Mouse (Mus musculus): ENCODE data around the gene Exoc4. TPM values are rescaled to one million over a fixed set of nuclear protein-coding genes. Genes with fewer than 3 reads are reported as not detected.

The Exoc4 gene
- polyA plus RNA-seq, 1 experiment from 2014 or later, result 70.0 TPM

DNA sequence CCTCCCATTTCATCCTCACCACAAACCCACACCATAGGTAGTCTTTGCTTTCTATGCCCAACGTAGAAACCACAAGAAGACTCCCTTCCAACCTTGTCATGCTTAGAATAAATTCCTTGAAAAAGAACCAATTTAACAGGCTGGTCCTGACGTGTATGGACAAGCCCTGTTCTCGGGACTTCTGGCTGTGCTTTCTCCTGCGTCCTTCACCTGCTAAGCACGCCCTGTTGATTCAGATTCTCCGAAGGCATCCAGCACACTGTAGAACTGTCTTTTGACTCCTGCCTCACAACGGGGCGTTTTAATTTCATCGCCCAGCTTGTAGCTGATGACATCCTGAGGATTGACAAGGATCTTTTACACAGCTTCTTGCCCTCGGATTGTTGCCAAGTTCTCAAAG lies 727.7 kb downstream of the Exoc4 start:
- Histone ChIP-seq H3K27ac (ENCODE audit: low read length) (no peak overlapping the region), H3K9ac (replicated peaks; ENCODE audit: low read depth, low read length) (no peak overlapping the region), H3K4me1 (replicated peaks; ENCODE audit: control insufficient read depth, insufficient read depth, low read length) (peaks cover 13% of the 10 kb centered on the region), H3K9me3 (ENCODE audit: control insufficient read depth, low read length) (no peaks in the 10 kb centered on the region), H3K4me3 (replicated peaks; ENCODE audit: low read length) (no peak overlapping the region), H3K36me3 (ENCODE audit: control insufficient read depth, insufficient read depth) (no peaks in the 10 kb centered on the region), H3K4me2 (ENCODE audit: low read length) (no peak overlapping the region), H3K27me3 (replicated peaks; ENCODE audit: control insufficient read depth, insufficient read depth, low read length) (no peaks in the 10 kb centered on the region)
- 60% methylated on average over 10 of the region's 10 CpGs for WGBS
- ATAC-seq, result no peak

DNA sequence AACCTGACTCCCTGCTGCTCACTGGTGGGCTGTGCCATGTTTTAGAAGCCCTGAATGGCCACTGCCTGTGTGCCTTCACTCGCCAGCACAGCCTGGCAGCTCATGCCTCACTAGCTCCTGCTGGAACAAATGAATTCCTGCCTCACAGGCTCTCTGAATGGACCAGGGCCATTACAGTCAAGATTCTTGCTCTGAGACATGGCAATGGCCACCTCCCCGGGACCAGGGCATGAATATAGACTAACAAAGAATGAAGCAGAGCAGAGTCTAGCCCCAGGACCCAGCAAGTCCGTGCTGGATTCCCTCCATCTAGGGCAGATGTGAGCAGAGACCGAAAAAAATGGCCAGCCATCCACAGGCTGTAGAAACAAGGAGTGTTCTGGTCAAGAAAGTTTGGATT lies 728.6 kb downstream of the Exoc4 start:
- H3K4me2 ChIP-seq (ENCODE audit: low read length), result no peak overlapping the region
- no peak overlapping the region for H3K9ac ChIP-seq (replicated peaks; ENCODE audit: low read depth, low read length)
- 14% methylated on average over 4 of the region's 4 CpGs for WGBS
- no peaks in the 10 kb centered on the region for H3K9me3 ChIP-seq (ENCODE audit: control insufficient read depth, low read length)
- no peaks in the 10 kb centered on the region for H3K36me3 ChIP-seq (ENCODE audit: control insufficient read depth, insufficient read depth)
- H3K4me3 ChIP-seq (replicated peaks; ENCODE audit: low read length), result no peak overlapping the region
- H3K4me1 ChIP-seq (replicated peaks; ENCODE audit: control insufficient read depth, insufficient read depth, low read length), result peaks cover 13% of the 10 kb centered on the region
- H3K27ac ChIP-seq (ENCODE audit: low read length), result no peak overlapping the region
- ATAC-seq, result peak; percentile 51; the same call in 1 of the 2 replicates
- H3K27me3 ChIP-seq (replicated peaks; ENCODE audit: control insufficient read depth, insufficient read depth, low read length), result no peaks in the 10 kb centered on the region

- Histone ChIP-seq H3K4me2 (ENCODE audit: low read length) (no peak overlapping the region), H3K36me3 (ENCODE audit: control insufficient read depth, insufficient read depth) (no peaks in the 10 kb centered on the region), H3K9me3 (ENCODE audit: control insufficient read depth, low read length) (no peaks in the 10 kb centered on the region), H3K9ac (replicated peaks; ENCODE audit: low read depth, low read length) (no peak overlapping the region), H3K27ac (ENCODE audit: low read length) (no peak overlapping the region), H3K4me1 (replicated peaks; ENCODE audit: control insufficient read depth, insufficient read depth, low read length) (peaks cover 13% of the 10 kb centered on the region), H3K27me3 (replicated peaks; ENCODE audit: control insufficient read depth, insufficient read depth, low read length) (no peaks in the 10 kb centered on the region), H3K4me3 (replicated peaks; ENCODE audit: low read length) (no peak overlapping the region)
- ATAC-seq, result peak; percentile 36; the same call in 1 of the 2 replicates
- WGBS, result 18% methylated on average over 9 of the region's 9 CpGs
Observed at GRCm38 (mm10) chr6:33977880-33978279, 729.0 kb downstream of the Exoc4 start.

- 77% methylated on average over 9 of the region's 9 CpGs for WGBS
- no peak overlapping the region for H3K4me2 ChIP-seq (ENCODE audit: low read length)
- no peak overlapping the region for H3K27ac ChIP-seq (ENCODE audit: low read length)
- peaks cover 10% of the 10 kb centered on the region for H3K4me1 ChIP-seq (replicated peaks; ENCODE audit: control insufficient read depth, insufficient read depth, low read length)
- no peaks in the 10 kb centered on the region for H3K27me3 ChIP-seq (replicated peaks; ENCODE audit: control insufficient read depth, insufficient read depth, low read length)
- no peaks in the 10 kb centered on the region for H3K9me3 ChIP-seq (ENCODE audit: control insufficient read depth, low read length)
- H3K4me3 ChIP-seq (replicated peaks; ENCODE audit: low read length), result no peak overlapping the region
- no peaks in the 10 kb centered on the region for H3K36me3 ChIP-seq (ENCODE audit: control insufficient read depth, insufficient read depth)
- ATAC-seq, result no peak
- no peak overlapping the region for H3K9ac ChIP-seq (replicated peaks; ENCODE audit: low read depth, low read length)
Observed at GRCm38 (mm10) chr6:33982709-33983108, 733.8 kb downstream of the Exoc4 start.

DNA sequence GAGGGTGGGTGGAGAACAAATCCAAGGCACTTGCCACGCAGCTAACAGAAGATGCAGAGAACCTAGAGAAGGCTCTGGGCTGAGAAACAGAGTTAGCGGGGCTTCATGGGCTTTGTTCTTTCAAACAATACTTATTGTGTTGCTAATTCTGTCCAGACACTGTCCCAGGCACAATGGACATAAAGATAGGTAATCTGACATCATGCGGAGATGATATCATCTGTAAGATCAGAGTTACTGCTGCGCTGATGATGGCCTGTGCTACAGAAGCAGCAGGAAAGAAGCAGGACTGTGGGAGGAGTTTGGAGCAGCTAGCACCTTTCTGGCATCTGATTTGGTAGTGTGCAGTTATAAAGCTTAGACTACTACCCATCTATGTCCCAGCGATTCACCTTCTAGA lies 738.2 kb downstream of the Exoc4 start:
- H3K9me3 ChIP-seq (ENCODE audit: control insufficient read depth, low read length), result no peaks in the 10 kb centered on the region
- ATAC-seq, result no peak
- no peak overlapping the region for H3K9ac ChIP-seq (replicated peaks; ENCODE audit: low read depth, low read length)
- H3K4me3 ChIP-seq (replicated peaks; ENCODE audit: low read length), result no peak overlapping the region
- WGBS, result 65% methylated on average over 5 of the region's 5 CpGs
- peaks cover 3% of the 10 kb centered on the region; the same call in 1 of the 2 replicates for H3K4me1 ChIP-seq (replicated peaks; ENCODE audit: control insufficient read depth, insufficient read depth, low read length)
- no peaks in the 10 kb centered on the region for H3K36me3 ChIP-seq (ENCODE audit: control insufficient read depth, insufficient read depth)
- no peaks in the 10 kb centered on the region for H3K27me3 ChIP-seq (replicated peaks; ENCODE audit: control insufficient read depth, insufficient read depth, low read length)
- no peak overlapping the region for H3K4me2 ChIP-seq (ENCODE audit: low read length)
- H3K27ac ChIP-seq (ENCODE audit: low read length), result no peak overlapping the region

- H3K4me1 ChIP-seq (replicated peaks; ENCODE audit: control insufficient read depth, insufficient read depth, low read length), result peaks cover 4% of the 10 kb centered on the region; the same call in 1 of the 2 replicates
- H3K27me3 ChIP-seq (replicated peaks; ENCODE audit: control insufficient read depth, insufficient read depth, low read length), result no peaks in the 10 kb centered on the region
- no peaks in the 10 kb centered on the region for H3K9me3 ChIP-seq (ENCODE audit: control insufficient read depth, low read length)
- H3K4me2 ChIP-seq (ENCODE audit: low read length), result peak overlapping the region; percentile 25
- H3K27ac ChIP-seq (ENCODE audit: low read length), result 0 out of 2 replicates have a peak overlapping the region, but pooled peaks have one; percentile 19
- WGBS, result 24% methylated on average over 24 of the region's 24 CpGs
- 0 out of 2 replicates have a peak overlapping the region, but pooled peaks have one; percentile 4 for H3K4me3 ChIP-seq (replicated peaks; ENCODE audit: low read length)
- ATAC-seq, result peak; percentile 81
- H3K9ac ChIP-seq (replicated peaks; ENCODE audit: low read depth, low read length), result no peak overlapping the region
- no peaks in the 10 kb centered on the region for H3K36me3 ChIP-seq (ENCODE audit: control insufficient read depth, insufficient read depth)
Observed at GRCm38 (mm10) chr6:33992213-33993034, 743.5 kb downstream of the Exoc4 start.

DNA sequence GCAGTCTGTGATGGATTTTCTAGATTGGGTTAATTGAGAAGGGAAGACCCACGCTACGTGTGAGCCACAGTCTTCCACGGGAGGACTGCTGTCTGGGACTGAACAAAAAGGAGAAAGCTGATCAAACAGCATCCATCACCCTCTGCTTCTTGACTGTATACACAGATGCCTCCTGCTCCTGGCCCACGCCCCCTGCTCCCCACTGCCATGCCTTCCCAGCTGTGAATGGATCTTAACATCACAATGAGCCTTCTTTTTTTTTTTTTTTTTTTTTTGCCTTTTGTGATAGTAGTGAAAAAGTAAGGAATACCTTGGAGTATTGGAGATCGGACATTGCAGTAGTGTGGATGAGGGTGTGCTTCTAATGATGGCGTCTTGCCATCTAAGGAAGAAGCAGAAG lies 745.0 kb downstream of the Exoc4 start:
- no peak overlapping the region for H3K9ac ChIP-seq (replicated peaks; ENCODE audit: low read depth, low read length)
- no peaks in the 10 kb centered on the region for H3K9me3 ChIP-seq (ENCODE audit: control insufficient read depth, low read length)
- H3K36me3 ChIP-seq (ENCODE audit: control insufficient read depth, insufficient read depth), result no peaks in the 10 kb centered on the region
- 74% methylated on average over 6 of the region's 6 CpGs for WGBS
- no peak overlapping the region for H3K4me3 ChIP-seq (replicated peaks; ENCODE audit: low read length)
- no peak overlapping the region for H3K27ac ChIP-seq (ENCODE audit: low read length)
- no peaks in the 10 kb centered on the region for H3K27me3 ChIP-seq (replicated peaks; ENCODE audit: control insufficient read depth, insufficient read depth, low read length)
- H3K4me2 ChIP-seq (ENCODE audit: low read length), result no peak overlapping the region
- no peak for ATAC-seq
- peaks cover 4% of the 10 kb centered on the region; the same call in 1 of the 2 replicates for H3K4me1 ChIP-seq (replicated peaks; ENCODE audit: control insufficient read depth, insufficient read depth, low read length)

DNA sequence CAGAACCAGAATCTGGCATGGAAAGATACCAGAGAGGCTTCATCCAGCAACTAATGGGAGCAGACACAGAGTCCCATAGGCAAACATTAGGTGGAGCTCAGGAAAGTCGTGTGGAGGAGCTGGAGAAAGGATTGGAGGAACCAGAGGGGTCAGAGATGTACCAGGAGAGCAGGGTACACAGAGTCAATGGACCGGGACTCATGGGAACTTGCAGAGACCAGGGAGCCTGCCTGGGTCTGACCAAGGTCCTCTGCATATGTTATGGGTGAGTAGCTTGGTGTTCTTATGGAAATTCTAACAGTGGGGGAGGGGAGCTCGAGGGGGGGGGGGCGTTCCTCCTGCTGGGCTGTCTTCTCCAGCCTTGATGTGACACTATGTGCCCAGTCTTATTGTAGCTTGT lies 749.7 kb downstream of the Exoc4 start:
- no peak overlapping the region for H3K9ac ChIP-seq (replicated peaks; ENCODE audit: low read depth, low read length)
- no peaks in the 10 kb centered on the region for H3K27me3 ChIP-seq (replicated peaks; ENCODE audit: control insufficient read depth, insufficient read depth, low read length)
- H3K4me1 ChIP-seq (replicated peaks; ENCODE audit: control insufficient read depth, insufficient read depth, low read length), result no peaks in the 10 kb centered on the region
- H3K4me3 ChIP-seq (replicated peaks; ENCODE audit: low read length), result no peak overlapping the region
- H3K9me3 ChIP-seq (ENCODE audit: control insufficient read depth, low read length), result no peaks in the 10 kb centered on the region
- no peaks in the 10 kb centered on the region for H3K36me3 ChIP-seq (ENCODE audit: control insufficient read depth, insufficient read depth)
- no peak for ATAC-seq
- no peak overlapping the region for H3K27ac ChIP-seq (ENCODE audit: low read length)
- 37% methylated on average over 4 of the region's 4 CpGs for WGBS
- H3K4me2 ChIP-seq (ENCODE audit: low read length), result no peak overlapping the region

DNA sequence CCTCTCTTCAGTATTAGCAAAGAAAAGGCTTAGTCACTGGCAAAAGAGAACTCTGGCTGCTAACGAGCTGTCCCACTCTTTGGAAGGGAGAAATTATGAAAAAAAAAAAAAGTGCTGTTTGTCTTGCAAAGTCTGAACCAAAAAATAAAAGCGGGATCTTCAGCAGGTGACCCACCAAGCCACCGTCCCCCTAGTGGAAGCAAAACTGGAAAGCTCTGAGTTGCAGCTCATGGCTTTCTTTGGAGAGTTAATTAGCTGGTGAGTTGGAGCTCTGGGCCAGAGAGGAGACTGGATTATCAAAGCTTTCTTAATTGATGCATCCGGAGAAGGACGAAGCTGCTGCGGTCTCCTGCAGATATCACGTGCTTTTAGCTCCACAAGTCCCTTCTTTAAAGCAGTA lies 750.6 kb downstream of the Exoc4 start:
- Histone ChIP-seq H3K4me2 (ENCODE audit: low read length) (no peak overlapping the region), H3K9ac (replicated peaks; ENCODE audit: low read depth, low read length) (no peak overlapping the region), H3K4me3 (replicated peaks; ENCODE audit: low read length) (no peak overlapping the region), H3K9me3 (ENCODE audit: control insufficient read depth, low read length) (no peaks in the 10 kb centered on the region), H3K36me3 (ENCODE audit: control insufficient read depth, insufficient read depth) (no peaks in the 10 kb centered on the region), H3K27me3 (replicated peaks; ENCODE audit: control insufficient read depth, insufficient read depth, low read length) (no peaks in the 10 kb centered on the region), H3K4me1 (replicated peaks; ENCODE audit: control insufficient read depth, insufficient read depth, low read length) (no peaks in the 10 kb centered on the region), H3K27ac (ENCODE audit: low read length) (no peak overlapping the region)
- no peak for ATAC-seq
- WGBS, result 6% methylated on average over 7 of the region's 7 CpGs

Measured in forebrain, embryonic 16.5 days (tissue).